Mouse (Mus musculus): ENCODE results near the gene Spout1. TPM values are rescaled to one million over a fixed set of nuclear protein-coding genes. Genes with fewer than 3 reads are reported as not detected.
"Not testable (repeated sequence)": the region's sequence is repeated elsewhere in the genome, so short reads cannot be mapped to it uniquely, and the experiment has no call there.

Spout1 gene
- total RNA-seq, 2 experiments from 2014 or later = 36.7 to 37.7 TPM

DNA sequence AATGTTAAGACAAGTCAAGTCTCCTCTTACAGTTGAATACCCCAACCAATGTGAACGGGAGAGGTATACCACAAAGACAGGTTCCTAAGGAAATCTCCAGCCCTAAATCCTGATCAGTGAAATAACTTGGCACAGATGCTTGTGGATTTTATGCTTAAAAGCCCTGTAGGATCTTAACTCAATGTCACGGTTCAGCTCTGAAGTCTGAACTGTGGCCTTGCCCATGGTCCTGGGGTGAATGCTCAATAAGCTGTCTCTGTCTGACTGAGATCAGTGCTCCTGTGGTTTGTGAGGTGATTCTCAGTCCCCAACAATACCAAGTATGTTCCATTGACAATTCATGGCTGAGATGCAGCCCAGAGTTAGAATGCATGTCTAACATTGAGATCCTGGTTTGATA lies 4.2 kb upstream of the Spout1 start:
- intact Hi-C loops (cut with DNase I) = loop anchor here (10.0 kb wide), 1 partner anchor 52 kb away; the partner anchor contains the start of gene Lrrc8a
- DNase-seq = no peak

DNA sequence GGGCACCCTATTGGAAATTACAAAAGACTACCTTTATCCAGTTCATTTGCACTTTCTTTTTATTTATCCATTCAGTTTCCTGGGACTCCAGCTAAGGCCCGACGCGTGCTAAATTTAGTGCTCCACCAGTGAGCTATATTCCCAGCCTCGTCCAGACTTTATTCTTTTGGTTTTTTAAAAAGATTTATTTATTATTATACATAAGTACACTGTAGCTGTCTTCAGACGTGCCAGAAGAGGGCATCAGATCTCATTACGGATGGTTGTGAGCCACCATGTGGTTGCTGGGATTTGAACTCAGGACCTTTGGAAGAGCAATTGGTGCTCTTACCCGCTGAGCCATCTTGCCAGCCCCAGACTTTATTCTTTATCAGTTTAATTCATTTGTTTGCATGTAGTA lies 452 bp upstream of the Spout1 start:
- intact Hi-C loops (cut with DNase I); DNase-seq: not testable (repeated sequence)

DNA sequence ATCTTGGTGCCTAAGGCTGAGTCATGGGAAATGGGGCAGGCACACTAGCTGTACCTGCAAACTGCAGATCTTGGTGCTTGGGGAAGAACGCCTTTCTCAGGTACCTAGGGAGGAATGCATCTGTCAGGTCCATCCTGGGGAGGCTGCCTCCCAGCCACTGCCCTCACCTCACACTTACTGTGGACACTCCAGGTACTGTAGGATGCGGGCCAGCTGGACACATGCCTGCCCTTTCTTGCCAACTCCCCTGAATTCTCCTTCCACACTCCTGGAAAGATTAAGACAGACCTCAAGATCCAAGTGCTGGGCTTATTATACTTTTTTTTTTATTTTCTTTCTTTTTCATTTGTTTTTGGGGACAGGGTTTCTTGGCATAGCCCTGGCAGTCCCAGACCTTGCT lies 1.7 kb downstream of the Spout1 start:
- DNase-seq = no peak
- intact Hi-C loops (cut with DNase I) = no loop called here

DNA sequence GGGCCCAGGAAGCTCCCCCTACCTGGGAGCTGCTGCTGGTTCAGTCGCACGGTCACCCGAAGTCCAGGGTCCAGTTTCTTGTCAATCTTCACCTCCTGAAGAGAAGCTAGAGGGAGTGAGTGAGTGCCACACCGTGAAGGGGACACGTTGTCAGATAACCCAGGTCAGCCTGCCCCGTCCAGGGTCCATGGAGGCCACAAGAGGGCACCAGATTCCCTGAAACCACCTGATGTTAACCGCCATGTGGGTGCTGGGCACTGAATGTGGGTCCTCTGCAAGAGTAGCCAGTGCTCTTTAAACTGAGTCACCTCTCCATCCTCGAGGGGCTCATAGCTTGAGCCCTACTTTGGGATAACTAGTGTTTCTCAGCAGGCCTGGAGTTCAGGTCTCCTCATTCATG lies 2.4 kb downstream of the Spout1 start:
- no peak for DNase-seq
- intact Hi-C loops (cut with DNase I) = no loop called here

DNA sequence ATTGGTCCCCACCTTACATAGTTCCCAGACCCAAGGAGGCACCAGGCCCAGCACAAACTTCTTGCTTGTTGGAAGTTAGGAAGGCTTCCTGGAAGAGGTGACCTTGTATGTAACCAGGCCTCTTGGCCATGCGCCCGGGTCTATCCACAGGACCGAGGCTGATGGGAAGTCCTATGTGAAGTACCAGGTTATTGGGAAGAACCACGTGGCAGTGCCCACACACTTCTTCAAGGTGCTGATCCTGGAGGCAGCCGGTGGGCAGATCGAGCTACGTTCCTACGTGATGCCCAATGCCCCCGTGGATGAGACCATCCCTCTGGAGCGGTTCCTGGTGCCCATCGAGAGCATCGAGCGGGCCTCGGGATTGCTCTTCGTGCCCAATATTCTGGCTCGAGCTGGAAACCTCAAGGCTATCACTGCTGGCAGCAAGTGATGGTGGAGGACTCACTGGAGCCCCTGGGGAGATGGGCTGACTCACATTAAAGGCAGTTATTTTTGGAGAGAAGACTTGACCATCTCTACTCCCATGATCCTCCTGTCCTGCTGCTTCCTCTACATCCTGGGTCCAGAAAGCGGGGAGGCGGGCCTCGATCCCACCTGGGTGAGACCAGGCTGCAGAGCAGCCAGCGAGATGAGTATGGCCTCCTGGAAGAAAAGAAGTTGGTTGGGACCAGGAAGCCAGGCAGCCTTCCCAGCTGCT lies 4.6 kb downstream of the Spout1 start:
- no peak for DNase-seq
- intact Hi-C loops (cut with DNase I) = no loop called here

DNA sequence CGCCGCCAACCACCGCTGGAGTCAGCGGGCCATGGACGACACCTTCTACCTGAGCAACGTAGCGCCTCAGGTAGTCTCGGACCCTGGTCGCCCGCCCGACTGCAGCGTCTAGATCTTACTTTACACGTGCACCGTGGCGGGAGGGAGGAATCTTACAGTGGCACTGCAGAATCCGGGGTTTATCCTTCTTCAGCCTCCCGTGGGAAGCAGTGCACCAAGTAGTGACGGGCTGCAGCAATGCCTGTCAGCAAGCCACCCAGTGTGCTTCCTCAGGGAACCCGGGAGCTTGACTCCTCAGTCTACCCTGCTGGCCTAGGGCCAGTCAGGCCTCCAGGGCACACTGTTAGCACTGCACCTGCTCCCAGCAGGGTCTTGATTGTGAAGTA lies 6.3 kb downstream of the Spout1 start:
- no peak for DNase-seq
- intact Hi-C loops (cut with DNase I) = no loop called here

DNA sequence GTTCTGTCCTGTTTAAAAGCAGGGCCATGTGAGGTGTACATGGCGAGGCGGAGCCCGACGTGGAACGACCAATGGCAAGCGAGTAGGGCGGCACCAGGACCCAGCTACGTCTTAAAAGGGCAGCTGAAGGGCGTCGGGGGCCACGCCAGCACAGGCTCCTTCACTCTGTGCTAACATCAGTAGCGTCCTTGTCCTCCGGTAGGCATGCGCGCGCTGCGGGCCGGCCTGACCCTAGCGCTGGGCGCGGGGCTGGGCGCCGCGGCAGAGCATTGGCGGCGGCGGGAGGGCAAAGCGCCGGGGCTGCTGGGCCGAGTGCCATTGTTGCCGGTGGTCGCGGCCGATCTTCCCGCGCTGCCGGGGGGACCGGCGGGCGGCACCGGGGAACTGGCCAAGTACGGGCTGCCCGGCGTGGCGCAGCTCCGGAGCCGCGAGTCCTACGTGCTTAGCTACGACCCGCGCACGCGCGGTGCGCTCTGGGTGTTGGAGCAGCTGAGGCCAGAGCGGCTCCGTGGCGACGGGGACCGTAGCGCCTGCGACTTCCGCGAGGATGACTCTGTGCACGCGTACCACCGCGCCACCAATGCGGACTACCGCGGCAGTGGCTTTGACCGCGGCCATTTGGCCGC lies 6.8 kb downstream of the Spout1 start, which contains the start of gene Endog:
Endog (plus strand) TSS at position 123 of the 626 bp plus-strand sequence.
- intact Hi-C loops (cut with DNase I) = no loop called here
- peak; percentile 87 for DNase-seq

DNA sequence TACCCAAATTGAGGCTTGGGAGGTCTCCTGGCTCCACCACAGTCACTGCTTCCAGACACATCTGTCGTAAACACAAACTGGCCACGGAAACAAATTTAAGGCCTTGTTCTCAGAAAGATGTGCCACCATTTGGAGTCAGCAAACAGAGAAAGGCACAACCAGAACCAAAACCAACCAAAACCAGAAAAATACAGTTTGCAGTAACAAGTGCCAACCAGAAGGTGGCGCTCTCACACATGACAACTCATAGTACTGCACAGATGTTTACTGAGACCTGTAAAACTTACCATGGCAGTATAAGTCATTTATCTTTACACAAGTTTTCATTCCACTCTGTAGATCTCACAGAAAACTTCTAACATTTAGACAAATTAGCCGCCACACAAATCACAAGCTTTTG lies 11.6 kb downstream of the Spout1 start:
- intact Hi-C loops (cut with DNase I) = no loop called here
- no peak for DNase-seq

DNA sequence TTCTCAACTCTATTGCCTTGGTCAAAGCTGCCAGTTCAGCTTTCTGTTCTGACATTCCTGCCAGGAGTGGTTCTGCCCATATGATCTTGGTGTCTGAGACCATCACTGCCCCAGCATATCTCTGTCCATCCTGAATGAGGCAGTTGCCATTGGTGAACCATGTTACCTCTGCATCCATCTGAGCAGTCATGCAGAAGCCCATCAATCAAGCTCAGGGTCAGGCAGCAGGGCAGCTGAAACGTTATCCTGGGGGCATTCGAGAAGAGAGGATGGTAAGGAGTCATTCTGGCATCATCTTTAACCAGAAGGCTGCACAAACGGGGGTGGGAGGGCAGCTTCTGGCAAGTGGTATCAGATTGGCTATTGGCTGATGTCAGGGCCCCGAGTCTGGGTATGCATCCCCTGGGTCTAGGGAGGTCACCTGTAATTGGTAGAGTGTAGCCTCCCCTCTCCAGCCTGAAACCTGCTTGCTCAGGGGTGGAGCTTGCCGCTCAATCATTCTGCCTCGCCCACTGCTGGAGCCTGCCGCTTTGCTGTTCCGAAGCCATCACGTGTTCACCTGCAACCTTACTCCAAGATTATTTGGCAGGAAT lies 13.8 kb downstream of the Spout1 start:
- intact Hi-C loops (cut with DNase I) = no loop called here
- no peak for DNase-seq

DNA sequence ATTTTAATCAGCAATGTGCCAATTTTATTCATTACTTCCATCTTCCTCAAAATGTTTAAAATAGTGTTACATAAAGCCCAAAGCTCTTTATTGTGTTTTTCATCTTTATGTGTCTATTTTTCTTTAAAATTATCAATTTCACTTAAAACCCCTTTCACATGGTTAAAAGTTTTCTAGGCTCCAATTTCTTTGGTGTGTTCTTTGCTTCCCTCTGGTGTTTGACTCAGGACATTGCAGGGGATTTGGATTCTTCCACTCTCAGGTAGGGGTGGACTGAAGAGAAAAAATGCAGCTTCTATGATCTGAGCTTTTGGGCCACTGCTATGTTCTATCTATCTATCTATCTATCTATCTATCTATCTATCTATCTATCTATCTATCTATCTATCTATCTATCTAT lies 16.4 kb downstream of the Spout1 start:
- intact Hi-C loops (cut with DNase I) = no loop called here
- DNase-seq = no peak

DNA sequence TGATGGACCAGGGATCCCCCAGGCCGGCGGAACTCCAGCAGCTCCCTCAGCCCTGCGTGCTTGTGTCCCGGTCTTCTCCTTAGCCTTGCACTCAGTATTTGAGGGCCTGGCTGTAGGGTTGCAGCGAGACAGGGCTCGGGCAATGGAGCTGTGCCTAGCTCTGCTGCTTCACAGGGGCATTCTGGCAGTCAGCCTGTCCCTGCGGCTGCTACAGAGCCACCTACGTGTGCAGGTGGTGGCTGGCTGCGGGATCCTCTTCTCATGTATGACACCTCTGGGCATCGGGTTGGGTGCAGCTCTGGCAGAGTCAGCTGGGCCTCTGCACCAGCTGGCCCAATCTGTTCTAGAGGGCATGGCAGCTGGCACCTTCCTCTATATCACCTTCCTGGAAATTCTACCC lies 18.4 kb downstream of the Spout1 start:
- intact Hi-C loops (cut with DNase I); DNase-seq: not testable (repeated sequence)

DNA sequence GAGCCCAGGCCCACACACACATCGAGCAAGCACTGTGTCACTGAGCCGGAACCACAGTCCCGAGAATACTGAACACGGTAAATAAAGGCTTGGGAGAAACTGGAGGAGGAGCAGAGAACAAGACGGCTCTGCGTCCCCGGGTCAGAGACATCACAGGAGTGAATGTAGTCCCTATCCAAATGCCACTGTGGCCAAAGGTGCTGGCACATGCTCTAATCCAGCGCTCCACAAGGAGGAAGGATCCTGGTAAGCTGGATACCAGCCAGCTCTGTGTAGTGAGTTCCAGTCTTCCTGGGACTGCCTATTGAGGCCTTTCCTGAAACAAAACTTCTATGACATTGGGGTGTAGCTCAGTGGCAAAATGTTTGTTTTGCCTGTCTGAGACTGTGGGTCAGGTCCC lies 25.6 kb downstream of the Spout1 start:
- no peak for DNase-seq
- intact Hi-C loops (cut with DNase I) = no loop called here

DNA sequence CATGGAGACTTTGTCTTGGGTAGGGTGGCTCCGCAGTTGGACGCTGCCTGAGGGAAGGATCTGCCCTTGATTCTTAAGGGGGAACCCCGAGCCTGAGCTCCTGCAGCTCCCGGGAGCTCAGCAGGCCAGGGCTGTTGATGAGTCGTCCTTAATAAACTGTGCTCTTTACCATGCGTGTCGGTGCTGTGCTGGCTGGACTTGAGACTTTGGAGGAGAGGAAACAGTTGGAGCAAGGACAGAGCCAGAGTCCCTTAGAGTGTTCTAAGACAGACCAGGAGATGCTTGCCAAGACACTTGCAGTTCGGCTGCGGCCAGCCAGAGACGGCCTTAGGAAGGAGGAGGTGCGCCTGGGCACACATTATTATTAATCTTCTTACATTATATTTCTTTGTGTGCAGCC lies 26.4 kb downstream of the Spout1 start:
- intact Hi-C loops (cut with DNase I) = no loop called here
- DNase-seq = no peak

DNA sequence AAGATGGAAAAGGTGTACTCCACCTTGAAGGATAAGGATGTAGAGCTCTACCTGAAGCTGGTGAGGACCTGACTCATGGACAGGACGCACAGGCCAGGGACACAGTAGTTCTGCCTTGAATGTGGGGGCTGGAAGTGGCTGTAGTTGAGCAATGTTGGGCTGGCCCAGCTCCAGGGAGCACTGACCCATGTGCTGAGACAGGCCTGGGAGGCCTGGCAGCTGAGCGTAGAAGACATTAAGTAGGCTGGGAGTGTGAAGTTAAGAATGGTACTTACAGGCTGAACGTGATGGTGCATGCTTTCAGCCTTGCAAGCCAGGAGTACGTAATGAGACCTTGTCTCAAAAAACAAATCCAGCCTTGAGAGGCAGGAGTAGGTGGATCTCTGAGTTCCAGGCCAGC lies 30.8 kb downstream of the Spout1 start:
- intact Hi-C loops (cut with DNase I) = no loop called here

DNA sequence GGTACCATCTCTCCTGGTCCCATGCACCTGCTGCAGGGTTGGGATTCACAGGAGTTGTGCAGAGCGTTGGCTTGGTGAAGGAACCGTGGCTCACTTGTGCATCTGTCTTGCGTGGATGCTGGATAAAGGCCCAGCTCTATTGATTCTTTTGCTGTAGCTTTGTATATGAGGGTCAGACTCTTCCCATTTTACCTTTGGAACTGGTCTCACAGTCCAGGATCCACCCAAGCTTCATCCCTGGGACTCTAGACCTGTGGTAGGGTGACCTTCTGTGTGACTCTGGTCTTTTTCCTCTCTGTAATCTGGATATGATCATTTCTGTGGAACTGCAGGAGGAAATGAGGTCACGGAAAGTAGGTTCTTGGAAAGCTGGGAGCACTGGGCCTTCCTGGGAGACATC lies 33.8 kb downstream of the Spout1 start:
- DNase-seq = no peak
- intact Hi-C loops (cut with DNase I) = no loop called here

More for the DNA sequence above, 30.8 kb downstream of the Spout1 start:
- no peak for DNase-seq

DNA sequence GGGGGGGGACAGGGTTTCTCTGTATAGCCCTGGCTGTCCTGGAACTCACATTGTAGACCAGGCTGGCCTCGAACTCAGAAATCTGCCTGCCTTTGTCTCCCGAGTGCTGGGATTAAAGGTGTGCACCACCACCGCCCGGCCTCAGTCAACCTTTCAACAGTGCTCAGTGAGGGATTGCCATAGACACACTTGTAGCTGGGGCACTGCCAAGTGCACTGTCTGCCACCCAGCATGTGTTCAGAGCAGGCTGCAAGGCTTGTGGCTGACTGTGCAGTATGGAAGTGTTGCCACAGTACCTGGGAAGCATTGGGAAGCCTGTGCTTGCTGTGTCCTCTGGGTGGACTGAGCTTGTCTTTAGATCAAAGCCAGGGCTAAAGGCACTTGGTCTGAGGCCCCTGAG lies 38.2 kb downstream of the Spout1 start:
- DNase-seq; intact Hi-C loops (cut with DNase I): not testable (repeated sequence)

DNA sequence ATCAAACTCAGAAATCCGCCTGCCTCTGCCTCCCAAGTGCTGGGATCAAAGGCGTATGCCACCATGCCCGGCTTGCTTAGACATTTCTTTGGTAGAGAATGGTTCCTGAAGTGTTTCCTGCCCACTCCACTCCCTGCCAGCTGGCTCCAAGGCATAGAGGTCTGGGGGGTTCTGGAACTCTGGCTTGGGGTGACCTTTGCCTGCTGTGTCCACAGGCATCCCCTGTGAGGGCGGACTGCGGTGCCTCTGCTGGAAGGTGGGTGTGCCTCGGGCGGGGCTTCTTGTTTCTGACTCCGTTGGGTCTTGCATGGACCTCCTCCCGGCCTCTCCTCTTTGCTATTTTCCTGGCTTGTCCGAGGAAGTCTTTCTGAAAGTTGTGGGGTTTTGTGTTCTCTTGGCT lies 41.8 kb downstream of the Spout1 start:
- no peak for DNase-seq
- intact Hi-C loops (cut with DNase I) = no loop called here

DNA sequence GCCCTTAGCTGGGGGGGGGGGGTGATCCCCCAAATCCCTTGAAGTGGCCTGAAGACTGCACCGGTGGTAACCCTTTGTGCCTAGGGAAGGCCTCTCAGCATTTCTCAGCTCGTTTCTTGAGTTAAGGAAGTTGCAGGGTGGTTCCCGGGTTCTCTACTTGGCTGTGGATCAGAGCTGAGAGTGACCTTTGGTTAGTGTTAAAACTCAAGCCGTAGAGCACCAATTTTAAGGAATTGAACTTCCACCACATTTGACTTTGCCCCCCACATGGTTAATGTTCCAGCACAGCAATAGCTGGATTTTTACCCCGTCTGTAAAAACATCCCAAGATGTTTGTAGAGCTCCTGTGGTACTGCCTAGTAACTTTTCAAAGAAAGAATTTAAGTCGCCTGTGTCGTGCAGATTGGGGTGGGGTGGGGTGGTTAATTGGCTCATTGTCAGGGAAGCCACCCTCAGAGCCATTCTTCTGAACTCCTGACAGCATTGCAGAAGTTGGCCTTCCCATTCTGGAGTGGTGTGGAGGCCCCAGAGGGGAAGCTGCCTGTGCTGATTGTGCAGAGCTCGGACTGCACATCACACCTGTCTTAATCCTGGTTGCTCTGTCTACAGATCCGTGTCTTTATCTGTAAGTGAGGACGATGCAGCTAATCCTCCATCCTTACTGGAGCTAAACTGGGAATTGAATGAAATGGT lies 43.2 kb downstream of the Spout1 start:
- intact Hi-C loops (cut with DNase I) = no loop called here
- no peak for DNase-seq

DNA sequence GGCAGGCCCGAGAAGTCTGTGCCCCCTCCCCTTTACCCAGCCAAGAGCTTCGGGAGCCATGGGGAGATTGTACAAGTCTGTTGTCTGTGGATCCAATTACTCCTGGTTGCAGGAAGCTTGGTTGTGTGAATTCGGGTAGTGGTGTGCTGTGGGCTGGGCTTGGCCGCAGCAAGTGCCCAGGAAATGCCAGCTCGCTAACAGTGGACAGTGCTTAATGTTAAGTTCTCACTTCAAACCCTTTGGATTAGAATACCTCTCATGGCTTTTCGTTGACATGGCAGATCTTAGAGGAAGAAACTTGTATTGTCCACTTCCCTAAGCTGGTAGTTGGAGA lies 43.9 kb downstream of the Spout1 start:
- no peak for DNase-seq
- intact Hi-C loops (cut with DNase I) = no loop called here

DNA sequence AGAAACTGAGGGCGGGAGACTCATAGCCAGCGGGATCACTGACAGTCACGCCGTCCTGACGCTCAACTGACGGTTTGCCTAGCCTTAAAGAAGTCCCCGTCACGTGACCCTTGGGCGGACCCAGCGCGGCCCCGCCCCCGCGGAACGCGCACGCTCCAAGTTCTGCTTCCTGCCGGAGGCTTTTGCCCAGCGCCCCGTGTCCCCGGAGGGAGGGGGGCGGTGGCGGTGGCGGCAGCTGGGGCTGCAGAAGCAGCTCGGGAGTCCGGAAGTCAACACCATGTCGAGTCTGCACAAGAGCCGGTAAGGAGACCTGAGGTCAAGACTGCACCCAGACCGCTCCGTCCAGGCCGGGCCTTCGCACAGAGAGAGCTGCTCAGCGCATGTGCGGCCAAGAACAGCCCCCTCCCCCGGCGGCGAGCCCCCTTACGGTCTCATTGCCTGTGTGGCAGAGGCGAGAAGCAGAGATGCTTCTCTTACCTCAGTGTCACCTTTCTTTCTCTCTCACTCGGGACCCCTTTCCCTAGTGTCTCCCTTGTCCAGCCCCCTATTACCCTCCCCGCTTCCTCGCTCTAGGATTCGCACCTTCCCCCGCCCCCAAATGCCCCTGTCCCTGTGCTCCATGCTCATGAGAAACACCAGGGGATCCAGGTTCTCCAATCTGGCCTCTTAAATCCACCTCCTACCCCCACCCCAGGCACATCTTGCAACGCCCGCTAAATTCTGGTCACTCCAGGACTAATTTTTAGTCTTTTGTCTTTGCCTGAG lies 44.5 kb downstream of the Spout1 start, which contains the start of gene Tbc1d13:
Tbc1d13 (plus strand) TSS at position 134 of the 765 bp plus-strand sequence.
- peak; percentile 96 for DNase-seq
- intact Hi-C loops (cut with DNase I) = no loop called here

Data from left cerebral cortex, postnatal 4 days (tissue).